Mouse (Mus musculus) heart, embryonic 10.5 days (tissue): Measurements from ENCODE around the gene Col23a1. TPM values are rescaled to one million over a fixed set of nuclear protein-coding genes. Genes with fewer than 3 reads are reported as not detected.

Source experiments
- DNase-seq: peaks from one replicate; pipeline ENCODE4 v3.0.0-alpha.2; 2017; ENCODE audit warnings: low spot score
- H3K27ac ChIP-seq: fragments of 300-500 bp; sonication (generic); 2 replicates; pipeline ENCODE4 v1.5.1; 2016; ENCODE audit warnings: mild to moderate bottlenecking
- H3K27me3 ChIP-seq: fragments of 300-500 bp; sonication (generic); 2 replicates; pipeline ENCODE4 v1.6.1; 2016; ENCODE audit warnings: mild to moderate bottlenecking; ENCODE audit not compliant: poor library complexity, insufficient read depth, severe bottlenecking
- H3K36me3 ChIP-seq: fragments of 300-500 bp; sonication (generic); 2 replicates; pipeline ENCODE4 v1.6.1; 2016; ENCODE audit warnings: mild to moderate bottlenecking, moderate library complexity
- H3K4me1 ChIP-seq: fragments of 300-500 bp; sonication (generic); 2 replicates; pipeline ENCODE4 v1.6.1; 2016; ENCODE audit warnings: mild to moderate bottlenecking
- H3K4me3 ChIP-seq: fragments of 300-500 bp; sonication (generic); 2 replicates; pipeline ENCODE4 v1.5.1; 2016; ENCODE audit warnings: mild to moderate bottlenecking, moderate library complexity
- H3K9me3 ChIP-seq: fragments of 300-500 bp; sonication (generic); 2 replicates; pipeline ENCODE4 v1.6.1; 2016; ENCODE audit warnings: mild to moderate bottlenecking, moderate library complexity
- WGBS: fragments of 180-500 bp; shearing (Covaris S2); methylation state at CpG from one replicate; pipeline ENCODE4 v1.1.7; 2016; 5-methylcytosine and 5-hydroxymethylcytosine counted together
- polyA plus RNA-seq: library from polyadenylated mRNA; unstranded; fragments of >200 nt; fragmentation: Nextera tagmentation; extraction: Ambion mirVana; gene quantifications from 2 replicates; pipeline ENCODE4 v1.2.1, GENCODE M21; 2016

Col23a1 gene
- 10.2 and 12.1 TPM in 2 replicates for polyA plus RNA-seq

DNA sequence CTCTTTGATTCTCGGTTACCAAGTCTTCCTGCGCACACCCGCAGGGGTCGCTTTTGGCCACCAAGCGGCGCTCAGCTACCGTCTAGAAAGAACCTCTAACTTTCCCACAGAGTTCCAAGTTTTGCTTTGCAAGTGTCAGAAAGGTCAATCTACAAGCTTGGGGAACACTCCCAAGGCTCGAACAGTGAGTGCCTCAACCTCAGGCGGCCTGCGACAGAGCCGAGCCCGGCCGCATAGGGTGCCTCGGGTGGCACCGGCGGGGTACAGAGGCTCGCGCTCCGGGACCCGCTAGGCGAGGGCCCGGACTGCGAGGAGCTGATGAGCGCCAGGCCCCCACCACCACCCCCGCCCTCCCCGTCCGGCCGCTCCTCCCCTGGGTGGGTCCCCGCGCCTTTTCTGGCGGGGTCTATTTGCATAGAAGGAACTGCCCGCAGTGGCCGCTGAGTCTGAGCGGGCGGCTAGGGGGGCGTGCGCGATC, at the start of gene Col23a1:
Gene Col23a1, plus strand, starts transcription at position 357 of the 478 bp plus-strand sequence.
- H3K27me3 ChIP-seq, result peaks cover 20% of the 10 kb centered on the region
- peaks cover 2% of the 10 kb centered on the region; the same call in 1 of the 2 replicates for H3K36me3 ChIP-seq
- peak within 1 kb of the TSS; percentile 87 for H3K27ac ChIP-seq
- peak within 1 kb of the TSS; percentile 81 for H3K4me3 ChIP-seq
- peaks cover 12% of the 10 kb centered on the region for H3K4me1 ChIP-seq
- WGBS, result 1% methylated on average over 38 of the region's 38 CpGs
- DNase-seq, result peak; percentile 91
- no peaks in the 10 kb centered on the region for H3K9me3 ChIP-seq

DNA sequence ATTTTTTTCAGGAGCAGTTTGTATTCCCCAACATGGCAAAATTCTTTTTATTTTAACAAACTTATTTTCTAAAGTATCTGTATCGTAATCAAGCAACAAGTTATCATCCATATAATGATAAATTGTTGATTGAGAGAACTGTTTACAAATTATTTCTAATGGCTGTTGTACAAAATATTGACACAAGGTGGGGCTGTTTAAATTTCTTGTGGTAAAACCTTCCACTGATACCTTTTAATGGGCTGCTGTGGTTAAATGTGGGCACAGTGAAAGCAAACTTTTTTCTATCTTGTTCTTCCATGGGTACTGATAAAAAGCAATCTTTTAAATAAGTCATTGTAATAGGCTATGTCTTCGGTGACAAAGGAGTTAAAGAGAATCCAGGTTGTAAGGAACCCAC, 46.8 kb upstream of the Col23a1 start:
- no peak overlapping the region for H3K27ac ChIP-seq
- H3K4me3 ChIP-seq, result no peak overlapping the region
- no peaks in the 10 kb centered on the region for H3K4me1 ChIP-seq
- no peaks in the 10 kb centered on the region for H3K9me3 ChIP-seq
- no peaks in the 10 kb centered on the region for H3K36me3 ChIP-seq
- H3K27me3 ChIP-seq, result peaks cover 7% of the 10 kb centered on the region; the same call in 1 of the 2 replicates
- WGBS, result 74% methylated on average over 2 of the region's 2 CpGs
- DNase-seq, result no peak

DNA sequence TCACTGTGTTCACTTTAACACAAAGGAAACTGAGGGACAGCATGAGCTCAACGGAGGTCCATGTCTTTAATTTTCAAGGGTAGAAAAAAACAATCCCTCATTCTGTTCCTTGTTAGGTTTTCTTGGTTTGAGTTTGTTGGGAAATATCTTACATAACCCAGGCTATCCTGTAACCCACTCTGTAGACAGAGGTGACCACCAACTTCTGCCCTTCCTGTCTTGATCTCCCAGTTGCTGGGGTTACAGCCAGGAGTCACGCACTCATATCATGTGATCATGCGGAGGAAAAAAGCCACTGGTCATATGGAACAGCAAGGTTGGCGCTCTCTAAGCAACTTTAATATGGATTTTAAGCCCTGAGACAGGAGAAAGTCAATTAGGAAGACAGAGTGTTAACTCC, 32.7 kb upstream of the Col23a1 start:
- DNase-seq, result no peak
- Histone ChIP-seq H3K27me3 (no peaks in the 10 kb centered on the region), H3K27ac (no peak overlapping the region), H3K4me1 (no peaks in the 10 kb centered on the region), H3K4me3 (no peak overlapping the region), H3K9me3 (no peaks in the 10 kb centered on the region), H3K36me3 (no peaks in the 10 kb centered on the region)
- 81% methylated on average over 4 of the region's 4 CpGs for WGBS

DNA sequence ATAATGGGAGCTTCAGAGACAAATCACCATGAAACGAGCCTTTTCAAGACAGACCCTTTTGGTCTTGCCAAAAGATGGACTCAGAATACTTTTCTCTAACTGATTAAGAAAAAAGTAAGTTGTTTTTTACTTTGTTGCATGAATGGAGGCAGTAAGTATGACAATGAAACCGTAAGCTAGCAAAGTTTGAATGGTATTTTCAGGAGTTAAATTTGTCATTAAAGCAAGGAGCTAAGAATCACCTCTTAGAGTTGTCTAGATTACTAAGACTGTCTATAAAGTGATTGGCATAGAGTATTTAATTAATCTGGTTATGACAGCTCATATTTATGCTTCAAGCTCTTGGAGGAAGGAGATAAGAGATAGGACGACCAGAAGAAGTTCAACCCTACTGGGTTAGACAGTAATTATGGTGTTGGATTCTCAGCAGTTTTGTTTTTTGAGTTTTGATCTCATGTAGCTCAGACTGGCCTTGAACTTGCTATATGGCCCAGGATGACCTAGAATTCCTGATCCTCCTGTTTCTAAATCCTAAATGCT, 28.0 kb upstream of the Col23a1 start, which contains the start of gene Clk4:
Gene Clk4, plus strand, starts transcription at position 51 of the 540 bp plus-strand sequence.
- Histone ChIP-seq H3K4me3 (peak within 1 kb of the TSS; percentile 97), H3K9me3 (no peaks in the 10 kb centered on the region), H3K36me3 (no peaks in the 10 kb centered on the region), H3K4me1 (peaks cover 23% of the 10 kb centered on the region), H3K27ac (peak within 1 kb of the TSS; percentile 99), H3K27me3 (no peaks in the 10 kb centered on the region)
- DNase-seq, result no peak
- WGBS, result 78% methylated on average over 3 of the region's 3 CpGs

DNA sequence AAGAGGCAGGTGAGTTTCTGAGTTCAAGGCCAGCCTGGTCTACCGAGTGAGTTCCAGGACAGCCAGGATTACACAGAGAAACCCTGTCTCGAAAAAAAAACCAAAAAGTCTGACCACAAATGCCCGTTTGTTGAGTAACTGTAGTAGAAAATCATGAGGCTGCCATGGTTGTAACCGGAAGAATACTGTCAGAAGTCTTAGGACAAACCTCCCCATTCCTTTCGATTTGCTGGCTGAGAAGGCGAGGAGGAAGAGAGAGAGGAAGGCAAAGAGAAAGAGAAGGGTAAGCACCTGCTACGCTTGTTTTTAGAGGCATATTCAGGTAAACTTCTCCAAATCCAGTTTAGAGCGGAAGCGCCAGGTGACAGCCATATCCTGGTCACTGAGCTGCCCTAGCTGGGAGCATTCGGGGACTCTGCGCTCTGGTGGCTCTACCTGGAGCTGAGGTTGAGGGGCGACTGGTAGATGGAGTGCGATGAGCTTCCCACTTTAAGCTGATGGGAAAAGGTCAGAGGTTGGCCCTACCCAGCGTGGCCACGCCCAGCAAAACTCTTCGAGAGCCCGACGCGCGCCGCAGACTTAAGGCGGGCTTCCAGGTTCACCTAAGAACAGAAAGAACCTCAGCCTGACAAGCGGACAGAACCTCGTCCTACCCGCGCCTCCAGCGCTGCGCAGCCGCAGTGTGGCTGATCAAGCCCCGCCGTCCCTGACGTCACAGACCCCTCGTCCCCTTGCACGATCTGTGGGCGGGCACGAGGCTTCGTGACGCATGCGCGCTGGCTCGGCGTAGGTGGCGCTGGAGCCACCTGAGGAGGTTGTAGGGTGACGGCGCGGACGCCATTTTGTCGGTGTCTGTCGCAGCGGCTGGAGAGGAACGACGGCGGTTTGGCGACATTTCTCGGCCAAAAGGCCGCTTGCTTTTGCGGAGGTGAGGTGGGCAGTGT, 27.1 kb upstream of the Col23a1 start, which contains the start of gene BC049762:
Gene BC049762, minus strand, starts transcription at position 705 of the 944 bp plus-strand sequence.
- peak; percentile 98 for DNase-seq

DNA sequence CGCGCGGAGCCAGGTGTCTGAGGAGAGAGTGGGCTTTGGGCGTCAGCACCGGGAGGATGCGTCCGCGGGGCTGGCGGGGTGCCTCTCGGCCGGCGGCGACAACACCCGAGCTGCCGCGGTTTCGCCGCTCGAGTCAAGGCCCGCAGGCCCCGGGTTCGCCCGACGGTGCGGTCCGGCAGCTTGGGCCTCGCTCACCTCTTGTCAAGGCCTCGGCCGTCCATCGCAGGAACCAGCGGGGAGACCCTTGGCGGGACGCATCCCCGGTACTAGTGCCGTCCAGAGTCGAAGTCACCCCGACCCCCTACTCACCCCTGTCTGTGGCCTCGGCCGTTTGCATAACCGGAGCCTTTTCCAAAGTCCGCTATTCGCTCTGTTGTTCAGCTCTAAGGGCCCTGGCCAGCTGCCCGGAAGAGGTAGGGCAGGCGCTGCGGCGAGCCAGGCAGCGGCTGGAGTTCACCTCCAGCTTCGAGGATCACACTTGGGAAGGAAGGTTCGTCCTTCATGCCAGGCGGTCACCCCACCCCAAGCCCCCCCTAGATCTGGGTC, 26.4 kb upstream of the Col23a1 start:
- H3K27me3 ChIP-seq, result no peaks in the 10 kb centered on the region
- no peaks in the 10 kb centered on the region for H3K9me3 ChIP-seq
- H3K36me3 ChIP-seq, result peaks cover 13% of the 10 kb centered on the region
- peak overlapping the region; percentile 99 for H3K27ac ChIP-seq
- H3K4me3 ChIP-seq, result peak overlapping the region; percentile 97
- no peak for DNase-seq
- under 1% methylated on average over 50 of the region's 50 CpGs for WGBS
- peaks cover 23% of the 10 kb centered on the region for H3K4me1 ChIP-seq

More for the DNA sequence above, 27.1 kb upstream of the Col23a1 start, which contains the start of gene BC049762:
- peak within 1 kb of the TSS; percentile 99 for H3K27ac ChIP-seq
- H3K4me1 ChIP-seq, result peaks cover 23% of the 10 kb centered on the region
- peak within 1 kb of the TSS; percentile 97 for H3K4me3 ChIP-seq
- 8% methylated on average over 57 of the region's 57 CpGs for WGBS
- no peaks in the 10 kb centered on the region for H3K27me3 ChIP-seq
- H3K36me3 ChIP-seq, result peaks cover 8% of the 10 kb centered on the region
- no peaks in the 10 kb centered on the region for H3K9me3 ChIP-seq

DNA sequence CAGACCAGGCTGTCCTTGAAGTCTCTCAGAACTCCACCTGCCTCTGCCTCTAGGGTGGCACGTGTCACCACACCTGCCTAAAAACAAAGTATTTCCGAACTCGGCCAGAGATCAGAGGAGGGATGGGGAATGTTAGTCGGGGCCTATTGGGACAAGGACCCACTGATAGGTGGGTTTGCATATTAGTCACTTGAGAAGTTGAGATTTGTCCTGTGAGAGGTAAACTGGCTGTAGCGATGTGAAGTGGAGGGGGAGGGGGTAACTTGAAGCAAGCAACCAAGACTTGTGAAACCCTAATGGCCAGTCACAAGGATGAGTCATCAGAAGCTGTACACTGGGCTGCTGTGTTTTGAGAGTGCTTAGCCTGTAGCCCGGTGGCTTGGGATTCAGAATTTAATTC, 25.4 kb upstream of the Col23a1 start:
- WGBS, result 15% methylated on average over 6 of the region's 6 CpGs
- Histone ChIP-seq H3K9me3 (no peaks in the 10 kb centered on the region), H3K4me1 (peaks cover 23% of the 10 kb centered on the region), H3K27me3 (no peaks in the 10 kb centered on the region), H3K27ac (peak overlapping the region; percentile 99; the same call in 1 of the 2 replicates), H3K4me3 (peak overlapping the region; percentile 97), H3K36me3 (peaks cover 18% of the 10 kb centered on the region)
- no peak for DNase-seq

DNA sequence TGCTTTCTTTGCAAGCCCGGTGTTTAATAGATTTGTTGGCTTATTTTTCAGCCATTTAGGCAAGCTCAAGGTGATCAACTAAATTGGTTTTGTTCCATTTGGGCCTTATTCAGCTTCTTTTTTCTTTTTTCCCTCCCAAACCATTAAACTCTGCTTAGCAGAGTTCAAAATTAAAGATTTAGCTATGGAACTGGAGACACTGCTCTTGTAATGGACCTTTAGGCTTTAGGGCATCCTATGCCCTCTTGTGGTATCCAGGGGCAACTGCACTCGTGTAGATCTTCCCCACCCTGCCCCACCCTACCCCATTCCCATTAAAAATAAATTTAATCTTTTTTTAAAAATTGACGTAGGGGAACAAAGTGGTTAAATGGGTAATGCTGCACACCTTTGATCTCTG, 24.4 kb upstream of the Col23a1 start:
- H3K27me3 ChIP-seq, result no peaks in the 10 kb centered on the region
- no peaks in the 10 kb centered on the region for H3K9me3 ChIP-seq
- peak overlapping the region; percentile 97 for H3K4me3 ChIP-seq
- no peak for DNase-seq
- H3K36me3 ChIP-seq, result peaks cover 23% of the 10 kb centered on the region
- H3K27ac ChIP-seq, result no peak overlapping the region
- WGBS, result 56% methylated on average over 3 of the region's 3 CpGs
- peaks cover 23% of the 10 kb centered on the region for H3K4me1 ChIP-seq

DNA sequence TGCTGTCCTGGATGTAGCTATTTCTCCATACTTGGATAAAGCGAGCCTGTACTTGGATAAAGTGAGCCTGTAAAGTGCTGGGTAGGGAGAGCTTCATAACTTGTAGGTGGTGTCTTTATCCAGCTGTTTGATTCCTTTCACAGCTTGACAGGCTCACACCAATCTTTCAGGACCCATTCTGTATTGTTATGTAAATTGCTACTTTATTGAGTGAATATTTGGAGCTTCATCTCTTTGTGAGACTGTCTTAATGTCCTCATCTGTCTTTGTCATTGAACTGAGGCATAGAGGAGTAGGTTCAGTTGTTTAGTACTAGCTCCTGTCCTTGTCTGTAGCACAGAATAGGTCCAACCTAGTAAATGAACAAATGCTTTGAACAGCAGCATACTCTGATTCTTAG, 15.3 kb upstream of the Col23a1 start:
- H3K27ac ChIP-seq, result no peak overlapping the region
- H3K4me3 ChIP-seq, result no peak overlapping the region
- no peaks in the 10 kb centered on the region for H3K4me1 ChIP-seq
- WGBS, result 91% methylated on average over 1 of the region's 1 CpGs
- DNase-seq, result no peak
- H3K27me3 ChIP-seq, result no peaks in the 10 kb centered on the region
- H3K9me3 ChIP-seq, result no peaks in the 10 kb centered on the region
- H3K36me3 ChIP-seq, result peaks cover 87% of the 10 kb centered on the region

DNA sequence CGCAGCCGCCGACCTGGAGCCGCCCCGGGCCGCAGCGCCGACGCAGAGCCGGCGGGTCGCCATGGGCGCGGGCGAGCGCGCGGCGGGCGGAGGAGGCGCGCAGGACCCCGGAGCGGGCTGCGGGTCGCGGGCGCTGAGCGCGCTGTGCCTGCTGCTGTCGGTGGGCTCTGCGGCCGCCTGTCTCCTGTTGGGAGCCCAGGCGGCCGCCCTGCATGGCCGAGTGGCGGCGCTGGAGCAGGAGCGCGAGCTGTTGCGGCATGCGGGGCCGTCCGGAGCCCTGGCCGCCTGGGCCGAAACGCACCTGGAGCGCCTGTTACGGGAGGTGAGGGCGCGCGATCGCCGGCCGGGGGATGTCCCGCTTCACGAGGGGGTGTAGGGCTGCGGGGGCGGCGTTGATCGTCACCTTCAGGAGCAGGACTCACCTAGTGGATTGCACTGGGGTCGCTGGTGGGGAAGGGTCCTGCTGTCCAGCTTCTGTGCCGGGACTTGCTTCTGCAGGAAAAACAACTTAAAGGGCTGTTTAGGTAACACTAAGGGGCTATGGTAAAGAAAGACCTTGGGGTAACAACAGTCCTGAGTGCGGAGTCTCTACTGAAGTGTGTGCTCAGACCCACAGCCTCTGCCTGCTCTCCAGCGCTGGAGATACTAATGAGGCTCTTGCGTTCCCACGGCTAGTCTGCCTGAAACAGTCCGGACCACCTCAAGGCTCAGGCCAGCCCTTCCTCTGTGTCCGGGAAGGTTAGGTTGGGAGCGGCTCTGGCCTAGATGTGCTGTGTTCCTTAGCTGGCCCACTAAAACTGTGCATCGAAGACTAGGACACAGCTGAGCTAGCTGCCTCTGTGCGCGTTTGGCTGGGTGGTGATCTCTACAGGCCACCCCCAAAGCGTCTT, 591 bp downstream of the Col23a1 start:
- under 1% methylated on average over 74 of the region's 74 CpGs for WGBS
- 0 out of 2 replicates have a peak, but pooled peaks cover 6% of the 10 kb centered on the region for H3K36me3 ChIP-seq
- no peaks in the 10 kb centered on the region; the same call in 1 of the 2 replicates for H3K9me3 ChIP-seq
- peaks cover 12% of the 10 kb centered on the region for H3K4me1 ChIP-seq
- peak overlapping the region; percentile 81 for H3K4me3 ChIP-seq
- H3K27ac ChIP-seq, result peak overlapping the region; percentile 87
- peaks cover 20% of the 10 kb centered on the region for H3K27me3 ChIP-seq
- peak; percentile 83 for DNase-seq

DNA sequence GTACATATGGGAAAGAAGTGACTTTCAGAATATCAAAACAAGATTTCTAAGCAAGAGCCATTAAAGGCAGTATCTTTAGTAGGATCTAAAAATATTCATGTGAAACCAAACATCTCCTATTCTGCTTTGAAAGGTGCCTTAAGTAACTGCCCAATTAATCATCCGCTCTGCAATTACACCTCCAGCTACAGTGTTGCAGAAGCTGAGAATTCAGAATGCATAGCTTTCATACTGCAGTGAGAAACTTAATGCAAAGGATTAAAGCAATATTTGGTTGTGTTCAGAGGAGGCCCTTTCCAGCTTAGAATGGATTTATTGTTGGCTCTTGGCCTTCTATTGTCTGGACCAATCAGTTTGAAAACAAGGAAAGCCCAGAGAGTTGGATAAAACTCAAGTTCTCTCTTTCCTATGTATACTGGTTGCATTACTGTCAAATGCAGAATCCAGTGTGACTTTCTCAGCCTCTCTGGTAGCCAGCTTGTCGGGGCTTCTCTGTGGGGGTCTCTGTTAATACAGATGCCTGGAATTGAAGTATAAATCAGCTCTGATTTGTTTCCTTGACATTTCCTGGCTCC, 4.3 kb downstream of the Col23a1 start:
- WGBS, result 82% methylated on average over 2 of the region's 2 CpGs
- no peak overlapping the region for H3K27ac ChIP-seq

More for the DNA sequence above, 4.3 kb downstream of the Col23a1 start:
- peaks cover 12% of the 10 kb centered on the region for H3K4me1 ChIP-seq
- H3K4me3 ChIP-seq, result no peak overlapping the region
- peaks cover 20% of the 10 kb centered on the region for H3K27me3 ChIP-seq
- peaks cover 4% of the 10 kb centered on the region for H3K9me3 ChIP-seq
- peak; percentile 10 for DNase-seq
- peaks cover 7% of the 10 kb centered on the region; the same call in 1 of the 2 replicates for H3K36me3 ChIP-seq
